Mouse (Mus musculus) embryonic facial prominence, embryonic 10.5 days (tissue): ENCODE results near the gene Mrpl50. TPM values are rescaled to one million over a fixed set of nuclear protein-coding genes. Genes with fewer than 3 reads are reported as not detected.
"Not testable (repeated sequence)": the region's sequence is repeated elsewhere in the genome, so short reads cannot be mapped to it uniquely, and the experiment has no call there.

Source experiments
- DNase-seq: peaks from one replicate; pipeline ENCODE4 v3.0.0-alpha.2; 2017; ENCODE audit warnings: low spot score
- H3K27ac ChIP-seq: fragments of 300-500 bp; sonication (generic); replicated peaks from 2 replicates; pipeline ENCODE4 v1.5.1; 2016; ENCODE audit warnings: mild to moderate bottlenecking
- H3K27me3 ChIP-seq: fragments of 300-500 bp; sonication (generic); replicated peaks from 2 replicates; pipeline ENCODE4 v1.6.1; 2016; ENCODE audit warnings: low read depth, mild to moderate bottlenecking; ENCODE audit not compliant: poor library complexity, severe bottlenecking
- H3K36me3 ChIP-seq: fragments of 300-500 bp; sonication (generic); replicated peaks from 2 replicates; pipeline ENCODE4 v1.6.1; 2016; ENCODE audit warnings: mild to moderate bottlenecking, moderate library complexity
- H3K4me1 ChIP-seq: fragments of 300-500 bp; sonication (generic); 2 replicates; pipeline ENCODE4 v1.6.1; 2016
- H3K4me3 ChIP-seq: fragments of 300-500 bp; sonication (generic); 2 replicates; pipeline ENCODE4 v1.5.1; 2016; ENCODE audit warnings: mild to moderate bottlenecking, moderate library complexity
- H3K9me3 ChIP-seq: fragments of 300-500 bp; sonication (generic); 2 replicates; pipeline ENCODE4 v1.6.1; 2016; ENCODE audit warnings: mild to moderate bottlenecking
- WGBS: fragments of 180-500 bp; shearing (Covaris S2); methylation state at CpG from one replicate; pipeline ENCODE4 v1.1.7; 2016; 5-methylcytosine and 5-hydroxymethylcytosine counted together
- polyA plus RNA-seq: library from polyadenylated mRNA; unstranded; fragments of >200 nt; fragmentation: Nextera tagmentation; extraction: Ambion mirVana; gene quantifications from 2 replicates; pipeline ENCODE4 v1.2.1, GENCODE M21; 2016

Gene Mrpl50
- polyA plus RNA-seq, 1 experiment from 2014 or later, result 83.6 TPM

- H3K27ac ChIP-seq, result no peak overlapping the region
- no peaks in the 10 kb centered on the region for H3K9me3 ChIP-seq
- no peaks in the 10 kb centered on the region for H3K4me1 ChIP-seq
- no peak for DNase-seq
- no peaks in the 10 kb centered on the region for H3K27me3 ChIP-seq
- 81% methylated on average over 4 of the region's 4 CpGs for WGBS
- peaks cover 14% of the 10 kb centered on the region for H3K36me3 ChIP-seq
- H3K4me3 ChIP-seq, result no peak overlapping the region
These were observed 15.8 kb upstream of the Mrpl50 start for GRCm38 (mm10) chr4:49536671-49537070.

GRCm38 (mm10) chr4:49535675-49536294 is 14.9 kb upstream of the Mrpl50 start:
- Histone ChIP-seq H3K36me3 (peaks cover 22% of the 10 kb centered on the region), H3K27me3 (no peaks in the 10 kb centered on the region), H3K4me1 (no peaks in the 10 kb centered on the region), H3K27ac (no peak overlapping the region), H3K9me3 (no peaks in the 10 kb centered on the region), H3K4me3 (no peak overlapping the region)
- DNase-seq, result no peak
- 91% methylated on average over 4 of the region's 4 CpGs for WGBS

DNA sequence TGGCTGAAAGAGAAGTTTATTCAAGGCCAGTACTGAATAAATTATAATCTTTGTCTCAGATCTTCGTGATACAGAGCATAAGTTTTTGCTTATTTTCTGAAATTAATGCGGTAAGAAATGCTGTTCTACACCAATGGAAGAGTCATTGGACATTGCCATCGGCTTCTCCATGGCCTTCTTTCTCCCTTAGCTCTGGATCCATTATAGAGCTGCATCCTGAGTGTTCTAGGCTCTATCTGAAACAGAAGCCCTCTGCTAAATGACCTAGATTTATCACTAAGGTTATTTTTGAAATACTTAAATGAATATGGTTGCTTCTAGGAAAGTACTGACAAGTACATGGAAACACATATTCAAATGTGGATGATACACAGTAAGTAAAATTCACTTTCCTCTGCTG is 14.1 kb upstream of the Mrpl50 start:
- Histone ChIP-seq H3K4me3 (no peak overlapping the region), H3K4me1 (no peaks in the 10 kb centered on the region), H3K27ac (no peak overlapping the region), H3K27me3 (no peaks in the 10 kb centered on the region), H3K36me3 (peaks cover 29% of the 10 kb centered on the region), H3K9me3 (peaks cover 5% of the 10 kb centered on the region)
- WGBS, result 90% methylated on average over 3 of the region's 3 CpGs
- DNase-seq, result no peak

DNA sequence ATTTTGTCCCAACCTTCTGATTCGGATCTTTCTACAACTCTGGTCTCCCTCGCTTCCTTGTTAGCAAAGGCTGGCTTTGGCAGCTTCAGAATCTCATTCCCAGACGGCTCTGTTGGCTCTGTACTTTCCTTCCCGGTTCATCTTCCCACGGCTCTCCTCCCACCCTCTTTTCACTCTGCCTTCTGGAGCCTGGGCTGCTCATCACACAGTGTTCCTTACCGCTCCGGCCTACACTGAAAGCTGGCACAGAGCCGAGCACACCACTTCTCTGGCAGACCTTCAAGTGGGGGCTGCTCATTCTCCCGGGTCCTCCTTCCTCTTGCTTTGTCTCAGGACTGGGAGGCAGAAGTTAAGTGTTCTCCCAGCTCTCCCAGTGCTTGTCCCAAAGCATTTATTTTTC is 1.7 kb upstream of the Mrpl50 start:
- H3K9me3 ChIP-seq, result no peaks in the 10 kb centered on the region
- H3K27ac ChIP-seq, result no peak overlapping the region
- 88% methylated on average over 9 of the region's 9 CpGs for WGBS
- peaks cover 17% of the 10 kb centered on the region for H3K4me1 ChIP-seq
- no peak for DNase-seq
- peak overlapping the region; percentile 74; the same call in 1 of the 2 replicates for H3K4me3 ChIP-seq
- peaks cover 54% of the 10 kb centered on the region for H3K36me3 ChIP-seq
- no peaks in the 10 kb centered on the region for H3K27me3 ChIP-seq

GRCm38 (mm10) chr4:49521346-49521745 is 453 bp upstream of the Mrpl50 start:
- no peak for DNase-seq
- Histone ChIP-seq H3K27ac (peak overlapping the region; percentile 88), H3K9me3 (no peaks in the 10 kb centered on the region), H3K4me1 (peaks cover 17% of the 10 kb centered on the region), H3K36me3 (peaks cover 52% of the 10 kb centered on the region), H3K4me3 (peak overlapping the region; percentile 74), H3K27me3 (no peaks in the 10 kb centered on the region)
- 2% methylated on average over 17 of the region's 17 CpGs for WGBS

GRCm38 (mm10) chr4:49519476-49519875 is 1.4 kb downstream of the Mrpl50 start:
- no peak overlapping the region for H3K27ac ChIP-seq
- no peaks in the 10 kb centered on the region for H3K27me3 ChIP-seq
- DNase-seq, result peak; percentile 16
- peaks cover 43% of the 10 kb centered on the region for H3K36me3 ChIP-seq
- WGBS, result 76% methylated on average over 5 of the region's 5 CpGs
- H3K4me3 ChIP-seq, result peak overlapping the region; percentile 74
- no peaks in the 10 kb centered on the region for H3K9me3 ChIP-seq
- peaks cover 17% of the 10 kb centered on the region for H3K4me1 ChIP-seq

GRCm38 (mm10) chr4:49514441-49514840 is 6.5 kb downstream of the Mrpl50 start:
- H3K4me3 ChIP-seq, result no peak overlapping the region
- no peak for DNase-seq
- 0 out of 2 replicates have a peak, but pooled peaks cover 1% of the 10 kb centered on the region for H3K4me1 ChIP-seq
- no peak overlapping the region for H3K27ac ChIP-seq
- H3K27me3 ChIP-seq, result no peaks in the 10 kb centered on the region
- H3K36me3 ChIP-seq, result peaks cover 50% of the 10 kb centered on the region
- no peaks in the 10 kb centered on the region for H3K9me3 ChIP-seq
- WGBS, result 97% methylated on average over 6 of the region's 6 CpGs

DNA sequence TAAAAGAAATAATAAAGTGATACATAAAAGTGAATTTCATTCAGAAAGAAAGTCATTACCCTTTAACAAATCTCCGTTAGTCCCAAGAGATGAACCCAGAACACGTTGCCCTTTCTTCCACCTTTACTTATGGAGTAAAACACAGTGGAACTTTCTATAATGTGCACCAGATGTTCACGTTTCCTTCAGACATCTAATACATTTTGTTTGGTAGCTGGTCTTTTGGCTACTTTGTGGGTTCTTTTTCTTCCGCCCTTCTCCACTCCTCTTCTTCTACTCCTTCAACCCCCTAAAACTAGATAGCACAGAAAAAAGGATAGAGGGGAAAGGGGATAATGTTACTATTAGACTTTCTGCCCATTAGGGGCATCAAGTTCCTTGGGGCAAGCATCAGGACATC is 8.3 kb downstream of the Mrpl50 start:
- no peaks in the 10 kb centered on the region for H3K4me1 ChIP-seq
- no peak overlapping the region for H3K4me3 ChIP-seq
- H3K27ac ChIP-seq, result no peak overlapping the region
- WGBS, result 51% methylated on average over 4 of the region's 4 CpGs
- H3K36me3 ChIP-seq, result peaks cover 40% of the 10 kb centered on the region
- no peaks in the 10 kb centered on the region for H3K27me3 ChIP-seq
- H3K9me3 ChIP-seq, result no peaks in the 10 kb centered on the region
- no peak for DNase-seq

GRCm38 (mm10) chr4:49510236-49510835 is 10.6 kb downstream of the Mrpl50 start:
- H3K27ac ChIP-seq, H3K4me3 ChIP-seq, H3K9me3 ChIP-seq, H3K27me3 ChIP-seq, DNase-seq, H3K4me1 ChIP-seq: not testable (repeated sequence)
- peaks cover 33% of the 10 kb centered on the region for H3K36me3 ChIP-seq
- 88% methylated on average over 1 of the region's 1 CpGs for WGBS

DNA sequence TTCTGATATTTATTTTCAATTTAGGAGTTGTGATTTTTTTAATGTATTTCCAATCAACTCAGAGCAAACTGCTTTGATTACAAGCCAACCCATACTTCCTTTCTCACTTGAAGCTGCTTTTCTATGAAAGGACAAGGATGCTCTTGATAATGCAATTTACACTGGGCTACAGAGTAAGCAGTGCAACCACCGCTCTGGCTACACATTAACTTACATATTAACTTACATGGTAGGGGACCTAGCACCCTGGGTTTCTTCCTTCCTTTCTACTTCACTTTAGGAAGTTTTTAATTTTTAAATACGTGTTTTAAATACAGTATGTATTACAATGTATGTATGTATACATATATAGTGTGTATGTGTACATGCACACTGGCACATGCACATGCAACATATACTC is 11.7 kb downstream of the Mrpl50 start:
- no peaks in the 10 kb centered on the region for H3K9me3 ChIP-seq
- H3K4me1 ChIP-seq, result no peaks in the 10 kb centered on the region
- no peak for DNase-seq
- peaks cover 25% of the 10 kb centered on the region for H3K36me3 ChIP-seq
- no peak overlapping the region for H3K4me3 ChIP-seq
- 86% methylated on average over 2 of the region's 2 CpGs for WGBS
- H3K27me3 ChIP-seq, result no peaks in the 10 kb centered on the region
- no peak overlapping the region for H3K27ac ChIP-seq

- no peaks in the 10 kb centered on the region for H3K9me3 ChIP-seq
- no peak within 1 kb of the TSS for H3K4me3 ChIP-seq
- H3K27me3 ChIP-seq, result no peaks in the 10 kb centered on the region
- no peaks in the 10 kb centered on the region for H3K4me1 ChIP-seq
- H3K36me3 ChIP-seq, result no peaks in the 10 kb centered on the region
- DNase-seq, result no peak
- WGBS, result 82% methylated on average over 3 of the region's 3 CpGs
- no peak within 1 kb of the TSS for H3K27ac ChIP-seq
These were observed 14.5 kb downstream of the Mrpl50 start, which contains the start of gene Baat for GRCm38 (mm10) chr4:49506386-49506785. Gene Baat (minus strand): TSS chr4:49506557.

GRCm38 (mm10) chr4:49503563-49503962 is 17.3 kb downstream of the Mrpl50 start:
- Histone ChIP-seq H3K27ac (no peak overlapping the region), H3K4me3 (no peak overlapping the region), H3K36me3 (no peaks in the 10 kb centered on the region), H3K4me1 (no peaks in the 10 kb centered on the region), H3K9me3 (no peaks in the 10 kb centered on the region), H3K27me3 (no peaks in the 10 kb centered on the region)
- DNase-seq, result no peak
- 95% methylated on average over 1 of the region's 1 CpGs for WGBS

GRCm38 (mm10) chr4:49485934-49486650 is 34.8 kb downstream of the Mrpl50 start:
- not testable (repeated sequence) for H3K36me3 ChIP-seq, H3K9me3 ChIP-seq, H3K4me3 ChIP-seq, H3K27me3 ChIP-seq, DNase-seq, H3K4me1 ChIP-seq, H3K27ac ChIP-seq
- 83% methylated on average over 3 of the region's 3 CpGs for WGBS
